Mouse (Mus musculus): Measurements from ENCODE around the gene Myo19. TPM values are rescaled to one million over a fixed set of nuclear protein-coding genes. Genes with fewer than 3 reads are reported as not detected.

The Myo19 gene
- polyA plus RNA-seq, 1 experiment from 2014 or later, result 7.2 TPM

DNA sequence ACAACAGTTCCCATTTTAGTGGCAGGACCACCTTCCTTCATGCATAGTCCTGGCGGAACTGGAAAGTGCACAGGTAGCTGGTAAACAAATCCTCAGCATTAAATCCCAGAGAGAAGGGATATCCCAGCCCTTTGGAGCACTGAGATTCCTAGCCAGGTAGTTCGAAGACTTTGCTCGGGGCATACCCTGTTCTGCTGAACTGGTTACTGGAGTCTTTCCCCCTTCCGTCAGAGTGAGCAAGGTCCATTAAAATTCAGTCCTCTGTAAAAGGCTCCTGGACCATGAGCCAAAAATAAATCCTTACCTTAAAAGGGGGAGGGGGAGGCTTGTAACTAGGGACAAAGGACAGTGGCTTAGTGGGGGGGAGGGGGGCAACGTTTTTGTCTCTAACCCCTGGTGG, 79.2 kb downstream of the Myo19 start:
- Histone ChIP-seq H3K9ac (ENCODE audit: low read depth, low read length) (no peak overlapping the region), H3K27ac (ENCODE audit: low read depth, low read length) (no peak overlapping the region), H3K4me1 (ENCODE audit: control insufficient read depth, insufficient read depth, low read length) (peaks cover 17% of the 10 kb centered on the region), H3K27me3 (ENCODE audit: control insufficient read depth, insufficient read depth, low read length) (peaks cover 35% of the 10 kb centered on the region), H3K4me3 (ENCODE audit: low read depth, low read length) (no peak overlapping the region), H3K36me3 (ENCODE audit: control insufficient read depth, insufficient read depth, low read length) (no peaks in the 10 kb centered on the region), H3K9me3 (replicated peaks; ENCODE audit: control insufficient read depth, low read length) (no peaks in the 10 kb centered on the region), H3K4me2 (no peak overlapping the region; the same call in 1 of the 2 replicates)
- ATAC-seq (replicated peaks; ENCODE audit: insufficient number of reproducible peaks, low FRiP score, low TSS enrichment), result no peak
- 26% methylated on average over 5 of the region's 5 CpGs for WGBS (ENCODE audit: insufficient replicate concordance)

GRCm38 (mm10) chr11:84959701-84960181, 79.8 kb downstream of the Myo19 start:
- peak overlapping the region; percentile 50 for H3K4me2 ChIP-seq
- ATAC-seq (replicated peaks; ENCODE audit: insufficient number of reproducible peaks, low FRiP score, low TSS enrichment), result no peak
- H3K9ac ChIP-seq (ENCODE audit: low read depth, low read length), result no peak overlapping the region
- WGBS (ENCODE audit: insufficient replicate concordance), result 3% methylated on average over 9 of the region's 9 CpGs
- no peaks in the 10 kb centered on the region for H3K36me3 ChIP-seq (ENCODE audit: control insufficient read depth, insufficient read depth, low read length)
- peaks cover 17% of the 10 kb centered on the region for H3K4me1 ChIP-seq (ENCODE audit: control insufficient read depth, insufficient read depth, low read length)
- no peak overlapping the region for H3K4me3 ChIP-seq (ENCODE audit: low read depth, low read length)
- H3K27ac ChIP-seq (ENCODE audit: low read depth, low read length), result no peak overlapping the region
- H3K9me3 ChIP-seq (replicated peaks; ENCODE audit: control insufficient read depth, low read length), result no peaks in the 10 kb centered on the region
- peaks cover 35% of the 10 kb centered on the region for H3K27me3 ChIP-seq (ENCODE audit: control insufficient read depth, insufficient read depth, low read length)

DNA sequence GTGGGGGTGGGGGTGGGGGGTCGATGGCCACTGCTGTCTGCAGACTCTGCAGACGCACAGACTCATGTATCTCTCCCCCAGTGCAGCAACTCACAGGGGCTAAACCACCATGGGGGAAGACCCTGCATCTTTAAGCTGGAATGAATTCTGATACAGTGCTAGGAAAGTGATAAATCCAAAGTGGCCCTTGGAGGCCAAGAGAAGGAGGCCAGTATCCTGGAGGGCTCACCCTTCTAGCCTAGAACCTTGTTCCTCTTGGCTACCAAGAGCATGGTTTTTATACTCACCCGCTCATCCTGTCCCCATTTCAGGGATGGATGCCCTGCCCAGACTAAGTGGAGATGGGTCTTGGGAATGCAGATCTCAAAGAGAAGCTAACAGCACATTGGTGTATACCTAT, 80.3 kb downstream of the Myo19 start:
- Histone ChIP-seq H3K27ac (ENCODE audit: low read depth, low read length) (no peak overlapping the region), H3K27me3 (ENCODE audit: control insufficient read depth, insufficient read depth, low read length) (peaks cover 35% of the 10 kb centered on the region), H3K4me1 (ENCODE audit: control insufficient read depth, insufficient read depth, low read length) (peaks cover 17% of the 10 kb centered on the region), H3K4me2 (peak overlapping the region; percentile 50), H3K9me3 (replicated peaks; ENCODE audit: control insufficient read depth, low read length) (no peaks in the 10 kb centered on the region), H3K36me3 (ENCODE audit: control insufficient read depth, insufficient read depth, low read length) (no peaks in the 10 kb centered on the region), H3K9ac (ENCODE audit: low read depth, low read length) (no peak overlapping the region), H3K4me3 (ENCODE audit: low read depth, low read length) (no peak overlapping the region)
- WGBS (ENCODE audit: insufficient replicate concordance), result 40% methylated on average over 3 of the region's 3 CpGs
- no peak for ATAC-seq (replicated peaks; ENCODE audit: insufficient number of reproducible peaks, low FRiP score, low TSS enrichment)

DNA sequence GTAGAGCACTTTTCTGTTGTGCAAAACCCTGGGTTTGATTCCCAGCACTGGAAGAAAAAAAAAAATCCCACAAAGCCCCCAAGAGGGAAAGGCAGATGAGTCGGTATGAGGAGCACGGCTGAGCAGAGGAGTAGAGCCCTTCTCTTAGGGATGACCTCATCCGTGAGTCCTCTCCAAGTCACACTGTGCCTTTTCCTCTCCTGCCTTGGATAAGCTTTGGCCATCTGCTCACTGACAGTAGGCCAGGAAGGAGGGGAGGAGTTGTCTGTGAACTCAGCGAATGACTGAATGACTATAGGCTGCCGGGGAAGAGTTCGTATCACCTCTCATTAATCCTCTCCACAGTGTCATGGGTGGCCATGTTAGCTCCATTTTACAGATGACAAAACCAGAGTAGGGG, 80.8 kb downstream of the Myo19 start:
- Histone ChIP-seq H3K4me3 (ENCODE audit: low read depth, low read length) (no peak overlapping the region), H3K27ac (ENCODE audit: low read depth, low read length) (no peak overlapping the region), H3K4me2 (no peak overlapping the region), H3K27me3 (ENCODE audit: control insufficient read depth, insufficient read depth, low read length) (peaks cover 34% of the 10 kb centered on the region), H3K4me1 (ENCODE audit: control insufficient read depth, insufficient read depth, low read length) (peaks cover 17% of the 10 kb centered on the region), H3K9me3 (replicated peaks; ENCODE audit: control insufficient read depth, low read length) (no peaks in the 10 kb centered on the region), H3K9ac (ENCODE audit: low read depth, low read length) (no peak overlapping the region), H3K36me3 (ENCODE audit: control insufficient read depth, insufficient read depth, low read length) (no peaks in the 10 kb centered on the region)
- 64% methylated on average over 6 of the region's 6 CpGs for WGBS (ENCODE audit: insufficient replicate concordance)
- ATAC-seq (replicated peaks; ENCODE audit: insufficient number of reproducible peaks, low FRiP score, low TSS enrichment), result no peak

Small RNA genes within 50 kb of the gene (microRNA-seq; reads per million reads assigned to microRNA genes)
- not detected for gene Gm23564 (ENCODE audit: borderline number of aligned reads)

Other genes with a start within 250 kb of the Myo19 start
- 13.0 and 13.4 TPM in 2 replicates for gene Mrm1, start 60.6 kb upstream of the Myo19 start, polyA plus RNA-seq (2014; fragmentation: Nextera tagmentation; extraction: Ambion mirVana)
- gene Dhrs11, start 51.2 kb upstream of the Myo19 start, polyA plus RNA-seq (2014; fragmentation: Nextera tagmentation; extraction: Ambion mirVana), result 34.3 and 43.5 TPM in 2 replicates
- gene Ggnbp2, start 9.3 kb upstream of the Myo19 start, polyA plus RNA-seq (2014; fragmentation: Nextera tagmentation; extraction: Ambion mirVana), result 52.4 and 54.8 TPM in 2 replicates
- 2.0 and 4.0 TPM in 2 replicates for gene Pigw, start 137 bp downstream of the Myo19 start, polyA plus RNA-seq (2014; fragmentation: Nextera tagmentation; extraction: Ambion mirVana)
- 44.7 and 46.2 TPM in 2 replicates for gene Znhit3, start 36.2 kb downstream of the Myo19 start, polyA plus RNA-seq (2014; fragmentation: Nextera tagmentation; extraction: Ambion mirVana)
- gene Car4, start 77.6 kb downstream of the Myo19 start, polyA plus RNA-seq (2014; fragmentation: Nextera tagmentation; extraction: Ambion mirVana), result 11.4 TPM in 2 replicates